Mouse (Mus musculus): ENCODE measurements around the gene Zfp688.
"Not testable (repeated sequence)": the region's sequence is repeated elsewhere in the genome, so short reads cannot be mapped to it uniquely, and the experiment has no call there.

The Zfp688 gene

GRCm38 (mm10) chr7:127411418-127411817 is 10.4 kb downstream of the Zfp688 start:
- no peak for DNase-seq (ENCODE audit: extremely low read depth, low read depth)

GRCm38 (mm10) chr7:127406002-127406987 is 15.6 kb downstream of the Zfp688 start, which contains the start of gene Zfp764:
Gene Zfp764 (minus strand): TSS chr7:127406822.
- DNase-seq (ENCODE audit: extremely low read depth, low read depth) = peak; percentile 81

DNA sequence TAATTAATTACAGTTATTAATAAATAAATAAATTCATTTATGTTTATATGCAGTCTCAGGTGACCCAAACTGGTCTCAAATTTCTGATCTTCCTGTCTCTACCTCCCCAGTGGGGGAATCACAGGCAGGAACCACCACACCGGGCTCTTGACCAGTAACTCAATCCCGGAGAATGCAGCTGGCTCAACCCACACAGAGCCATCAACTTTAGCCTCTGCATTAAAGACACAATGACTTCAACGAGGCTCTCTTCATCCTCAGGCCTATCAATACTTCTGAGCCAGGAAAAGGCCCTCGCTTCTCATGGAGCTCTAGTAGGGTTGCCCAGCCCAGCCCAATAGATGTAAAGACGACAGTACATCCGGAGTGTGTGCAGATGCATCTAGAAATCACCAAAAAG is 17.8 kb downstream of the Zfp688 start:
- DNase-seq (ENCODE audit: extremely low read depth, low read depth) = not testable (repeated sequence)

GRCm38 (mm10) chr7:127402980-127403379 is 18.9 kb downstream of the Zfp688 start:
- no peak for DNase-seq (ENCODE audit: extremely low read depth, low read depth)

DNA sequence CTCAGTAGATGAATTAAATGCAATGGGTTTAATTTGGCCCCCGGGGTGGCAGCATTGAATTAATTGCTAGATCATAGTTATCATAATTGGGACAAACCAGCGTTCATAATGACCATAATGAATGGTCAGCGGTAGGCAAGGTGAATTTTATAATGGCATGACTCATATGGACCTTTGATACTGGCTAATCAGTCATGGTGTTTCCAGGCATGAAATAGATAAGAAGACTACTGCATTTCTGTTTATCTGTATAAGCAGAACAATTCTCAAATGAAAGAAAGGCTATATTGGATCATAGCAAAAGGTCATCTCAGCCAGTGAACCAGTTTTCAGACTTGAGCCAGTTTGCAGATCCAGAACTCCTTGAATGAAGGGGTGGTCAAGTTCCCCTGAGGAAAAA is 21.5 kb downstream of the Zfp688 start:
- DNase-seq (ENCODE audit: extremely low read depth, low read depth) = no peak

- DNase-seq (ENCODE audit: extremely low read depth, low read depth) = no peak
These were observed 27.9 kb downstream of the Zfp688 start for GRCm38 (mm10) chr7:127393944-127394333.

DNA sequence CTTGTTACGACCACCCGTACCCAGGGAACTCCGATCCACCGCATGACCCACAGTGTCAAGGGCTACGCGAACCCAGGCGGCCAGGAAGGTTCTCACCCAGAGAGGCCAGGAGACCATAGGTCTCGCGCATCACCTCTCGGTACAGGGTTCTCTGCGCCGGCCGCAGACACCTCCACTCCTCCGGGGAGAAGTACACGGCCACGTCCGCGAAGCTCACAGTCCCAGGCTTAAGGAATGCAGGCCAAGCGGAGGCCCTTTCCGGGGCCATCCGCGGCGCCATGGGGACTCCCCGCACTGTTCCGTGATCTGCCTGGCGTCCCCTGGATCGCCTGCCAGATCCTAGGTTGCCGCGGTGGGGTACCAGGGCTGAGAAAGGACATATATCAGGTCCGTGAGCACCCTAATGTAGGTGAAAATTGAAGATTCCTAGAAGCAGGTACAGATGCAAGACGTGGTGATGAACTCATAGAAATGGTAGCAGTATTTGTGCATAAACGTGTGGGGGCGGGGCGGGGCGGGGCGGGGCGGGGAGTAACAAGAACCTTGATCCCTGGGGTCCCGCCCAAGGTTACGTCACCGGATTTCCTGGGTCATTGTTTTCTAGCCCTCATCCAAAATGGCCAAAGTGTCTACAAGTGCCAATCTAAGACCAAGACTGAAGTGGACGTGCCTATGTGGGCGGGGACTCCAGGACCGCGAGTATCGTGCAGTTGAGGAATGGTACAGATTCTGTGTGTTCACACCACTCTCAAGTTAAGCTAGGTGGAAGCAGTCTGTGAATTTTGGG is 28.5 kb downstream of the Zfp688 start, which contains the start of gene E430018J23Rik:
TSS of gene E430018J23Rik (minus strand) at position 473 of the 787 bp plus-strand sequence.
- peak; percentile 97 for DNase-seq (ENCODE audit: extremely low read depth, low read depth)

- DNase-seq (ENCODE audit: extremely low read depth, low read depth) = peak; percentile 64
These were observed 29.5 kb downstream of the Zfp688 start for GRCm38 (mm10) chr7:127392251-127392824.

- DNase-seq (ENCODE audit: extremely low read depth, low read depth) = no peak
These were observed 30.3 kb downstream of the Zfp688 start for GRCm38 (mm10) chr7:127391538-127391937.

- DNase-seq (ENCODE audit: extremely low read depth, low read depth) = no peak
These were observed 31.6 kb downstream of the Zfp688 start for GRCm38 (mm10) chr7:127390306-127390705.

DNA sequence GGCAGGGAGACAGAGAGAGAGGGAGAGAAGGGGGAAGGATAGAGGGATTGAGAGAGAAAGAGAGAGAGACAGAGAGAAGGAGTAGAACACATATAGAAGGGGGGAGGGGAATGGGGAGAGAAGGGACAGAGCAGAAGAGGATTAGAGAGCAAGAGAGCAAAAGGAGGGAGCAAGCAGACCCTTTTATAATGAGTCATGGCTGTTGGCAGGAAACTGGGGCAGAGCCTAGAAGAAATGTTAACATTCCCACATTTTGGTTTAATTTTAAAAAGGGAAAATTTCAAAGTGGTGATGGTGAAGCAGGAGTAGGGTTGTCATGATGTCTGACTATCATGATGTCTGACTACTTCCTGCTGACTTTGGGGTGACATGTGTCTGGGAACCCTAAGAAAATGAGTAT is 33.7 kb downstream of the Zfp688 start:
- DNase-seq (ENCODE audit: extremely low read depth, low read depth) = not testable (repeated sequence)

- peak; percentile 75 for DNase-seq (ENCODE audit: extremely low read depth, low read depth)
These were observed 35.1 kb downstream of the Zfp688 start, which contains the start of gene 9130019O22Rik for GRCm38 (mm10) chr7:127386641-127387392. Gene 9130019O22Rik (minus strand): TSS chr7:127387166.

DNA sequence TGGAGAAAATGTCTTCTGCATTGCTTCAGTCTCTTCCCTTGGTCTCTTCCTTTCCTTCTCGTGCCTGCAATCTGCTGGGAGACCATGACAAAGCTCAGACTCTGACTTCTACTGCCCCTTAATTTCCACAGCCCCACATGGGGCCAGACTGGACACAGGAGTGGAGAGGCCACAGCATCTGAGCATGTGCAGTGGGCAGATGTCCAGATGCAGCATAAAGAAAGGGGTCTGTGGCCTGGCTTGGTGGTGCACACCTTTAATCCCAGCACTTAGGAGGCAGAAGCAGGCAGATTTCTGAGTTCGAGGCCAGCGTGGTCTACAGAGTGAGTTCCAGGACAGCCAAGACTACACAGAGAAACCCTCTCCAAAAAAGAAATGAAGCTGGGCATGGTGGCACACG is 36.3 kb downstream of the Zfp688 start:
- DNase-seq (ENCODE audit: extremely low read depth, low read depth) = not testable (repeated sequence)

DNA sequence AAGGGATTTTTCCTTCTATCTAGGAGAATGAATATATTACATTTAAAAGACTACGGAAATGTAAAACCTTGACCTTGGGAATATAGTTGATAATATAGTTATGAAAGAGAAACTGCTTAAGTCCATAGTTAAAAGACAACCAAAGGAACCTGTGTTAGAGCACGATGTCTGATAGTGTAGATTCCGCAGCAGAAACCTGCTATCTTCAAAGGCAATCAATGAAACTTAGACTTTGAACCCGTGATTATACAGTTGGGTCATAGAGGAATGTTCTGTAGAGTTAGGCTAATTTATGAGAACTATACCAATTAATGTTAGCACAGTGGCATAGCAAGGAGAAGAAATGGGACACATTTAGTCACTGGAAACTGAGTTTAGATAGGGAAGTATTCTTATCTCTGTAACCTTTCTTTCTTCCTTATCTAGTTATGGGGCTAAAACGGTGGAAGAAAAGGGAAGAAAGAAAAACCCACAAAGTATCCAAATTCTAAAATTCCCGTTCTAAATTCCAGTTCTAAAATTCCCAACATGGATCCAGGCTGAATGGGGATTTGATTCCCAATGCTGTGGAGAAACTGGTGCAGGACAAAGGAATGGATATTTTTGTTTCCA is 43.5 kb downstream of the Zfp688 start:
- no peak for DNase-seq (ENCODE audit: extremely low read depth, low read depth)

- peak; percentile 95 for DNase-seq (ENCODE audit: extremely low read depth, low read depth)
These were observed 46.3 kb downstream of the Zfp688 start, which contains the start of gene Zfp747 for GRCm38 (mm10) chr7:127375271-127376245. Gene Zfp747 (minus strand): TSS chr7:127376050.

- DNase-seq (ENCODE audit: extremely low read depth, low read depth) = not testable (repeated sequence)
These were observed 50.0 kb downstream of the Zfp688 start for GRCm38 (mm10) chr7:127371870-127372269.

DNA sequence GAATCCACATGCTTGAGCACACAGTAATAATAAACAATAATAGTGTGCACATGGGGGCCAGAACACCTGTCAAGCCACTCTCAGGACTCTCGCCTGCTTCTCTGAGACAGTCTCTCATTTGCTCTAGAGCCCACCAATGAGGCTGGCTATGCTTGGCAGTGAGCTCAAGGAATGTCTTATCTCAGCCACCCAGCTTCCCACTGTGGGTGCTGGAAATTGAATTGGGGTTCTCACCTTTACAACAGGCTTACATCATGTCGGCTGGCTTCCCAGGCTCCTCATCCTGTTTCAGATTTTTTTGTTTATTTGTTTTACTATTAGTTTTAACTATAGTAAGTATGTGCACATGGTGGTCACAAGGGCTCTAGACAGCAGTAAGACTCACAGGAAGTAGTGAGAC is 50.7 kb downstream of the Zfp688 start:
- no peak for DNase-seq (ENCODE audit: extremely low read depth, low read depth)

All from MEL-GATA-1-ER (cell line).